Mouse (Mus musculus) olfactory bulb, adult 2 months (tissue): Measurements from ENCODE around the gene Mphosph9.

Source experiments
- CTCF ChIP-seq: fragments of 200-500 bp; IDR thresholded peaks from 2 replicates; pipeline ENCODE4 v1.5.1; 2012; ENCODE audit warnings: low read depth, mild to moderate bottlenecking, low read length, moderate library complexity; ENCODE audit not compliant: insufficient read depth
- POLR2A ChIP-seq: fragments of 200-500 bp; IDR thresholded peaks from 2 replicates; pipeline ENCODE4 v1.6.1; 2012; ENCODE audit warnings: mild to moderate bottlenecking, low read depth, low read length, moderate library complexity; ENCODE audit not compliant: insufficient read depth

GRCm38 (mm10) chr5:124210281-124211016 lies 117.3 kb downstream of the Mphosph9 start:
- no peak for TF ChIP-seq CTCF
- TF ChIP-seq POLR2A = no peak
